Mouse (Mus musculus): ENCODE results near the gene Hist1h2af.
"Not testable (repeated sequence)": the region's sequence is repeated elsewhere in the genome, so short reads cannot be mapped to it uniquely, and the experiment has no call there.

The Hist1h2af gene

DNA sequence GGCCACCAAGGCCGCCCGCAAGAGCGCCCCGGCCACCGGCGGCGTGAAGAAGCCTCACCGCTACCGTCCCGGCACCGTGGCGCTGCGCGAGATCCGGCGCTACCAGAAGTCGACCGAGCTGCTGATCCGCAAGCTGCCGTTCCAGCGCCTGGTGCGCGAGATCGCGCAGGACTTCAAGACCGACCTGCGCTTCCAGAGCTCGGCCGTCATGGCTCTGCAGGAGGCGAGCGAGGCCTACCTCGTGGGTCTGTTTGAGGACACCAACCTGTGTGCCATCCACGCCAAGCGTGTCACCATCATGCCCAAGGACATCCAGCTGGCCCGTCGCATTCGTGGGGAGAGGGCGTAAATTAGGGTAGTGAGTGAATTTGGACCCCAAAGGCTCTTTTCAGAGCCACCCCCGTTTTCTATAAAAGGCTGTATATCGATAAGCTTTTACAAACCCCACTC lies 42.2 kb downstream of the Hist1h2af start:
- DNase-seq (ENCODE audit: extremely low read depth, low read depth), result not testable (repeated sequence)

DNA sequence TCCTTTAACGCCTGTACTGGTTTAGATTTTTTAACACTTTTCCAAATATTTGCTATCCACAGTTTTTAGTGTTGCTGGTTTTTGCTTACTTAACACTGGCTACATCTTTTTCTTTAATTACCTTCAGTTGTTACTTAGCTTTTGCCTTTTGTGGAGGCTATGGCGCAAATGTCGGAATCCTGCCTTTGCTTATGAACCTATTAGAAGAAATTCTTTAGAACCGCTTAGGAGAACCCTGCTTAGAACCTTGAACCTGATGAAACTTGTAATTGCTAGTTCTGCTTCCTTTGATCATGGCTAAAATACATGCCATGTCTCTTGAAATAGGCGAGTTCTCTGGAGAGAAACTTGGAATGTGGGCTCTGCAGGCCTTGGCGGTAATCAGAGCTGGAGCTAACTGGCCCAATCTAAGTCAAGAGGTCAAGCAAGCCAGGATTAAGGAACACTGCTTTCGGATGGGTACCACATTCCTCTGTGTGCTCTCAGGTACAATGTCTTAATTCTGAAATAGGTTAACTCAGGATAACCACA lies 42.7 kb downstream of the Hist1h2af start:
- DNase-seq (ENCODE audit: extremely low read depth, low read depth), result peak; percentile 58

DNA sequence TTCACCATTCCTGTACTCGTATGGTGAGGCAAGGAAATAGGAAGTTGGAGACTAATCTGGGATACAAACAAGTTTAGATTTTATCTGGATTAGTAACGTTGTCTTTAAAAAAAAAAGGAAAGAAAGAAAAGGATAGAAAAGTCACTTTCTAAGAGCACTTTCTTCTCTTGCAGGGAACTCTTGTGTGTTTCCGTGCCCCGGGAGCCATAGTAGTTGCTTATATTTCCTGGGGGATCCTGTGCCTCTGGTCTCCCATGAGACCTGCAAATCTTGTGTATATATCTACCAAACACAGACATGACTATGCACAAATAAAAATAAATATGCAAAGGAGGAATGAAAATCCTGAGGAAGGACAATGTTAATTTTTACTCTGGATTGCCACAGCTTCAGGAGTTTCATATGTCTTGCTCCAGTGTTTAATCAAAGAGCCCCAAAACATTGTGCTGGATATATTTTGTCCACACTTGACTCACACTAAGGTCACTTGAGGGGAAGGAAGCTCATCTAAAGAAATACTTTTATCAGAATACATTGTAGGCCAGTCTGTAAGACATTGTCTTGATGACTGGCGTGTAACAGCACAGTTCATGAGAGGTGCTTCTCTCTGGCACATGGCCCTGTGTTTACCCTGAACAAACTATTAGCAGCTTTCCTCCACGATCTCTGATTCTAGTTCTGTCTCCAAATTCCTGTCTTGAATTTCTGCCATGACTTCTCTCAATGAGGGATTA lies 43.4 kb downstream of the Hist1h2af start:
- DNase-seq (ENCODE audit: extremely low read depth, low read depth), result no peak

DNA sequence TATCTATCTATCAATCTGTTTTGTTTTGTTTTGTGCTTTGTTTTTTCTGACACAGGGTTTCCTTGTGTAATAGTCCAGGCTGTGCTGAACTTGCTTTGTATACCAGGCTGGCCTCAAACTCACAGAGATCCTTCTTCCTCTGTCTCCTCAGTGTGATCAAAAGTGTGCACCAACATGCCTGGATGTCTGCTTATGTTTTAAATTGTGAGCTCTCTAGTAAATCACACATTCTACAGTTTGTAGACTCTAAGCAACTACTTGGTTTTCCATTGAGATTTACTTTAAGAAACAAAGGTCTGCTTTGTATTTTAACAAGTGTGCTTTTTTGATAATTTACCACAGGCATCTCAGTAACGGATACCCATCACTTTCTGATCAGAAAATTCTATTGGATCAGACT lies 44.1 kb downstream of the Hist1h2af start:
- no peak for DNase-seq (ENCODE audit: extremely low read depth, low read depth)

DNA sequence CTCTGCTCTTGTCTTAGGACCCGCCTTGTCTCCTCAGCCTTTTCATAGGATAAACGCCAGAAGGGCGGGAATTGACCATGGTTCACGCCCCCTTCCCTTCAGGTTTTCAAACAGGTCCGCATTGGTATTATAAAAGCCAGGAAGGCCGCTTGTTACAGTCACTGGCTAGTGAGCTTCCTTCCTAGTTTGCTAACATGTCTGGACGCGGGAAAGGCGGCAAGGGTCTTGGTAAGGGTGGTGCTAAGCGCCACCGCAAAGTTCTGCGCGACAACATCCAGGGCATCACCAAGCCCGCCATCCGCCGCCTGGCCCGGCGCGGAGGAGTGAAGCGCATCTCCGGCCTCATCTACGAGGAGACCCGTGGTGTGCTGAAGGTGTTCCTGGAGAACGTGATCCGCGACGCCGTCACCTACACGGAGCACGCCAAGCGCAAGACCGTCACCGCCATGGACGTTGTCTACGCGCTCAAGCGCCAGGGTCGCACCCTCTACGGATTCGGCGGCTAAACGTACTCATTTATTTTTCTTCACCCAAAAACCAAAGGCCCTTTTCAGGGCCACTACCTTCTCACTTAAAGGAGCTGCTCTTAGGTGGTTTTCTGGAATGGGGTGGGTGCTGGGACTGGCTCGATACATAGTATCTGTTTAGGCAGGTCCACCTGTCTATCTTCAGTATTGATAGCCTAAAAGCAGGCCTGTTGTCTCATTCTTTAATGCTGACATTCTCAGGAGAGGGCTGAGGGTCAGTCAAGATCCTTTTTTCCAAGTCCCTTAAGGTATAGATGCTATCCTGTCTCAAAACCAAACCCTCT lies 47.9 kb downstream of the Hist1h2af start, which contains the start of gene Hist1h4d:
Hist1h4d (plus strand) TSS at position 191 of the 811 bp plus-strand sequence.
- peak; percentile 95 for DNase-seq (ENCODE audit: extremely low read depth, low read depth)

DNA sequence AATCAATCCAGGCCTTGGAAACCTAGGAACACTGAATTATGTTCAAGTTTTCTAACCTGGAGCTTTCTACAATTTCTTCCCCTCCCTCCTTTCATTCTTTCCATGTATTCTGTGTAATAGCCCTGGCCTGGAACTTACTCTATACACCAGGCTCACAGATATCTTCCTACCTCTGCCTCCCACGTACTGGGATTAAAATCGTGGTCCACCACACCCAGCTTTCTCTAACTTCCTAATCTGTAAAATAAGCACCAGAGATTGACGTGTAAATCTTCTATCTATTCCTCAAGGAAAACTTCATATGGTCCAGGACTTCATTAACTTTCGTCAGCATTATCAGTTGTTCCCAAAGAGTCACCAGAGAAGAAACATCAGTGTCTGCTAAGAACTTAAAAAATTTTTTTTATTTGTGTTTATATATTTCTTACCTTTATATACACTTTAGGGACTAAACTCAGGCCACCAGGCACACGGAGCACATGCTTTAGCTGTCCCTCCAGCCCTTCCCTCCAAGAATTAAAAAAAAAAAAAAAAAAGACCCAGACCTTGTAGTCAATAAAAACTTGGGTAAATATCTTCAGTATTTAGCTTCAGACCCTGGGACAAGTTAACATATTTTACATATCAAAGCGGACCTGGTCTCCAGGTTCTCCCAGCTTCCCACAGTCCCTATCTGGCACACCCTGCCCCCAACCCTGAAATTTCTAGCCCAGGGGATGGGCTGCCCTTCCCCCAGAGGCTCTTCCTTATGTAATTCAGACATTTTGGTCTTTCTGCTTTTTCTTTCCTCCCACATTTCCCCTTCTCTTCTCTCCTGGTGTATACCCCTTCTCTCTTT lies 48.7 kb downstream of the Hist1h2af start:
- DNase-seq (ENCODE audit: extremely low read depth, low read depth), result no peak

DNA sequence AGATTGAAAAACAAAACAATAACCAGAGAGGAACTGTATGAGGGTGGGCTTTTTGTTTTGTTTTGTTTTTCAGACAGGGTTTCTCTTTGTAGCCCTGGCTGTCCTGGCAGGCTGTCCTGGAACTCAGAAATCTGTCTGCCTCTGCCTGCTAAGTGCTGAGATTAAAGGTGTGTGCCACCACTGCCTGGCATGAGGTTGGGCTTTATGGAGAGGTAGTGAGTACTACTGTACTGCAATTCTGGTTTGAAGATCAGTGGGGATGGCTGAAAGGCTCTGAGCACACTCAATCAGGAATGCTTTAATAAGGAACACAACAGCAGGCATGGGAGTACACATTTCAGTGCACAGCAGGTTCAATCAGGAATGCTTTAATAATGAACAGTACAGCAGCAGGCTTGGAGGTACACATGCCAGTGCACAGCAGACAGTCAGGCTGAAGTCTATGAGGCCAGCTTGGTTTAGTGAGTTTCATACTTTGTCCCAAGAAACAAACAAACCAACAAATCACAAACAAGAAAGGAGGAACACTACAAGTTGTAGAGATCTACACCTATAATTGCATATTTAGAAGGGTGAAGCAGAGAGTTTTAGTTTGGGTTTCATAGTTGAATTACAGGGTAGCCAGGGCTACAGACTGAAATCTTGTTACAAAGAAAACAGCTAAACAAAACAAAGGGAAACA lies 49.8 kb downstream of the Hist1h2af start:
- DNase-seq (ENCODE audit: extremely low read depth, low read depth), result no peak

Data from MEL-GATA-1-ER (cell line).